Mouse (Mus musculus) lung, adult 18-20 months (tissue): ENCODE measurements around the gene Tbc1d2b.

Experiments
- DNase-seq, 2 experiments: peaks; one replicate each; pipeline ENCODE4 v3.0.0; 2022; ENCODE audit warnings: mixed read lengths in 2 of 2

Tbc1d2b gene

GRCm38 (mm10) chr9:90203233-90203632 is 67.4 kb downstream of the Tbc1d2b start:
- DNase-seq, result no peak

DNA sequence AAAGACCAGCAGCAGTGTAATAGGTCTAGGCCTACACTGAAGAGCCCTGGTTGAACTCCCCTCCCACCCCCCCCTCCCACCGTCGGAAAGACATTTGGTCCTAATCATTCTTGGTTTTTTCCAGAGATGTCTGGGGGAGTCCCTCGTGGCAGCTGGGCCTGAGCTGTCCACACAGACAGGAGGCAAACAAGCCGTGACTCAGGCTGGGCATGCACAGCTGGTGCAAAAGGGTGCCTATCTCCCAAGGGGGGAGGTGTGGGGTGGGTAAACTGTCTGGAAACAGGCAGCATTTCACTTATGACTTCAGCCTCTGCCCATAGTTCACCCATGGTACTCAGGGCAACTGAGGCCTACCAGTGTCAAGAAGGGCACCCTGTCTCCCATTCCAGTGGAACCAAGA is 69.1 kb downstream of the Tbc1d2b start:
- DNase-seq, result no peak

GRCm38 (mm10) chr9:90201096-90201495 is 69.5 kb downstream of the Tbc1d2b start:
- no peak for DNase-seq

DNA sequence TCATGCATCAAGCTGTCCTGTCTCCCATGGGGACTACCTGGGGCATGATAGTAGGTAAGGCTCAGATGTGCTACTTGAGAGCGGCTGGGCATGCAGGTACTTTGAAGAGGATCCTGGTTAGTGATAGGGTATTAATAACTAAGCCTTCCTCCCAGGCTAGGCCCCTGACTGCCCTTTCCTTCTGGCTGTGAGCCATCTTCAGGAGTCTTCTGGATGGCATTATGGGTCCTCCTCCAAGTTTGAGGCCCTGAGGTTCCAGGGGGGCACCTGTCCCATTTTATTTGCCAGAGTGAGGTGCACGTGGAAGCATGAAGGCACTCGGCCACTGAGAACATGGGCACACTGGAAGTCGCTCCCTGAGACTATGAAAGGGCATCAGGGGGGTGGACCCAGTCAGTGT is 70.1 kb downstream of the Tbc1d2b start:
- no peak for DNase-seq

- no peak for DNase-seq
Observed at GRCm38 (mm10) chr9:90199611-90200010, 71.0 kb downstream of the Tbc1d2b start.

GRCm38 (mm10) chr9:90198531-90199449 is 71.8 kb downstream of the Tbc1d2b start:
- peak; percentile 26 to 45 for DNase-seq

DNA sequence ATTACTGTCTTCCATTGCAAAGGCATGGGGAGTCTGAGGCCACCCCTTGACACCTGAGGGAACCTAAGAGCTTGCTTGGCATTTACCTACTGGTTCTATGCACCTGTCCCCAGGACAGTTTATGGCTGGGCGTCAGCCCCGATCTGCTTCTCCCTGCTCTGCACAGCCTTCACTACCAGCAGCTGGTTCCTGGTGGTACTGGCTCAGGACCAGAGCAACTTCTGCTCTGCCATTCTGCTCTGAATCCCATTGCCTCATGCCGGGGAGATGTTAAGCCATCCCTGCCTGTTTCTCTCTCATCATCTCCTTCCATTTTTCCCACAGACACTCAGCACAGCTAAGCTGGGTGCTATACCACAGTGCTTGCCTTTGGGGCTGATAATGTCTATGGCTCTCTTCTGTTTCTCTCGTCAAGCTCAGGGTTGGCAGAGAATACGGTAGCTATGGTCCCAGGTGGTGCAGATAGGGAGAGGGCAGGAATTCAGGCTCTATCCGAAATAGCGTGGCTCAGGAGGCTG is 72.7 kb downstream of the Tbc1d2b start:
- DNase-seq, result no peak

GRCm38 (mm10) chr9:90197116-90197665 is 73.4 kb downstream of the Tbc1d2b start:
- no peak for DNase-seq

GRCm38 (mm10) chr9:90196262-90196661 is 74.3 kb downstream of the Tbc1d2b start:
- no peak for DNase-seq

- DNase-seq, result no peak
Observed at GRCm38 (mm10) chr9:90195000-90195399, 75.6 kb downstream of the Tbc1d2b start.

- no peak for DNase-seq
Observed at GRCm38 (mm10) chr9:90189391-90189790, 81.2 kb downstream of the Tbc1d2b start.

GRCm38 (mm10) chr9:90188893-90189292 is 81.7 kb downstream of the Tbc1d2b start:
- DNase-seq, result no peak

- DNase-seq, result no peak
Observed at GRCm38 (mm10) chr9:90185356-90185910, 85.2 kb downstream of the Tbc1d2b start.

GRCm38 (mm10) chr9:90184116-90184515 is 86.5 kb downstream of the Tbc1d2b start:
- DNase-seq, result no peak

DNA sequence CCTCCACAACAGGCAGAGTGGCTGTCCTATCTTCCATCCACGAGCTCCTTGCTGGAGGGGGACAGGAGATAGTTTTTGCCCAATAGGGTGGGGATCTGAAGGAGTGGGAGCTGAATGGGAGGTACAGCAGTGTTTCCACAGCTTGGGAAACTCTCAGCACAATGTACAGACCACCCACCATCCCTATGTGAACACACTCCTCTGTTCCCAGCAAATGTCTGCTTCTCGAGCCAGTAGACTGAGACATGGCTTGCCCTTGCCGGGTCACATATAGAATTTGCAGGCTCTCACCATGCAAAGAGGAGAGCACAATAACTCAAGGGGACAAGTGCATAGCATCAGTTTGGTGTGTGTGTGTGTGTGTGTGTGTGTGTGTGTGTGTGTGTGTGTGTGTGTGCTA is 87.1 kb downstream of the Tbc1d2b start:
- no peak for DNase-seq

GRCm38 (mm10) chr9:90182636-90183421 is 87.8 kb downstream of the Tbc1d2b start:
- DNase-seq, result peak in 1 of 2 experiments; percentile 26

DNA sequence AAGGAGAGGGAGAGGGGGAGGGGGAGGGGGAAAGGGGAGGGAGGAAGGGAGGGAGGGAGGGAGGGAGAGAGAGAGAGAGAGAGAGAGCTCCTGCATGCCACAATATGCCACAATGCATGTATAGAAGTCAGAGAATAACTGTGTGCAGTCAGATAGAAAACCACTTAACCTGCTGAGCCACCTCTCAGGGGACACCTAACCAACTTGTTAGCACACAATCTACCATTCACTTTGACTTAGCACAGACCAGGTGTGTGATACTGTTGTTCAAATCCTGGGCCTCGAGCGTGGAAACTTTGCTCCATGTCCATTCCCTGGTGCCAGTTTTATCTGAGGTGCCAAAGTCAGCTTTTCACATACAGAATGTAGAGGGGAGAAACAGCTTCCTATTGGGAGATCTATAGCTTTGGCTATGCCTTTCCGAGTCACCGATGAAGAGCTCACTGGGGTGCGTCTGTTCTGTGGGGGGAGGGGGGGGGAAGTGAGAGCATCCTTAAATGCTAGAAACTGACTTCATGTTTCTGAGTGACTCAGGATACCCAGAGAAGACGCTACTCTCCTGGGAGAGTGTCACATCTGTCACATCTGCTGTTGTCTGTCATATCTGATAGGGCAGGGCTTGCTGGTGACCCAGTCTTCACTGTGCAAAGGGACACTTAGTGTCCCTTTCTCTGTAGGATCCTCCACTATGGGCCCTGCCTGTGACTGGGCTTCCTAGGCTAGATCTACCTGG is 88.8 kb downstream of the Tbc1d2b start:
- no peak for DNase-seq

DNA sequence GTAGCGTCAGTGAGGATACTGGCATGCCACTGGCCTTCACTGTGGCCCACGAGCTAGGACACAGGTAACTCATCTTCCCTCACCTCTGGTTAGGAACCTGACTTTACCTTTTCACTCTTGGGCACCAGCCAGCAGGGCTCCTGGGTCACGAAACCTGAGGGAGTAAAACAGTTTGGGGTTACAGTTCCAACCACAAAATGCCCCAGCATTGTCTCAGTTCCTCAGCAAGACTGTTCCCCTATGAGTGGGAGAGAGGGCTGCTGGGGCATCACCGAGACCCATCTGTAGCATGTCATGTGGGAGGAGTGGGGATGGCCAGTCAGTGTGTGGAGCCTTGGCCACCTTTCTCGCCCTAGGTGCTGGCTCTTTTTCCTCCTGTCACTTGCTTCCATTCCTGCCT is 91.2 kb downstream of the Tbc1d2b start:
- DNase-seq, result no peak

GRCm38 (mm10) chr9:90173330-90173729 is 97.3 kb downstream of the Tbc1d2b start:
- no peak for DNase-seq

DNA sequence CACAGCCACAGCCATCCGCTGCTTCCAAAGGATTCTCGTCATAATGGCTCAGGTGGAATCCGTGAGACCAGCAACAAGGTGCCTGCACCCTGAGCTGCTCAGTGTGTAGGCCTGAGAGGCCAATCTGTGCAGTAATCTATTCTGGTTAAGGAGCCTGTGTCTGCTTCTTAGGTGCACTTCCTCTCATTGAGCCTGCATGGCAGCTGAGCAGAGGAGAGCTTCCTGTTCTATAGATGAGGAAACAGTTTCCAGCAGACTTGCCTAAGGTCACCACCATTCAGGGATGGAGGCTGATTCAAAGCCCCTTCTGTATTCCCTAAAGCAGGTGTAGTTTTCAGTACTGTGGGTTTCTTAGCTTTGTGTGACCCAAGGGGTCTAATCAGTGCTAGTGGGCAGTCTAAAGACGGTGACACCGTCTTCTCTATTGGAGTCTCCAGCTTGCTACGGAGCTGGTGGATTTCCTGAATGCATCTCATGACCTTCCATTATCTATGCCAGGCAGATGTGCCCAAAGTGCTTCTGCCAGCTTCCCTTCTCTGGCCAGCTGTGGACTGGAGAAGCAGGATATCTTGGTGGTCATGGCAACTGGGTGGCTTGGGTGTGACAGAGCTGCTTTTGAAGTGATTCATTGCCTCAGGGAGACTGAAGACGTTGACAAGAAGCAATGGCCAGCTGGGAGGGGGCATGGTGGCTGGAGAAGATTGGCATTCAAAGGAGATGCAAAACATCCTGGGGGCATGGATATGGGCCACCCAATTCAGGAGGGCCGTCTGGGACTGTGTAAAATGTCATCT is 97.9 kb downstream of the Tbc1d2b start:
- DNase-seq, result no peak

DNA sequence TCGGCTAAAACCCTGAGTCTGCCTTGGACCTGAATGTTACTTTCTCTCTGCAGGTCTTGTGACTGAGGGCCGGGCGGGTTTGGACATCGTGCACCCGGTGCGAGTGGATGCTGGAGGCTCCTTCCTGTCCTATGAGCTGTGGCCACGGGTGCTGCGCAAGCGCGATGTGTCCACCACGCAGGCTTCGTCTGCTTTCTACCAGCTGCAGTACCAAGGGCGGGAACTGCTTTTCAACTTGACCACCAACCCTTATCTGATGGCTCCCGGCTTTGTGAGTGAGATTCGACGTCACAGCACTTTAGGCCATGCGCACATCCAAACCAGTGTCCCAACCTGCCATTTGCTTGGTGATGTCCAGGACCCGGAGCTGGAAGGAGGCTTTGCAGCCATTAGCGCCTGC is 99.2 kb downstream of the Tbc1d2b start:
- DNase-seq, result no peak
